Mouse (Mus musculus): ENCODE data around the gene Triml1.

Gene Triml1

GRCm38 (mm10) chr8:43141386-43141785 is at the start of gene Triml1:
Gene Triml1, minus strand, starts transcription at chr8:43141486.
- no peak for TF ChIP-seq GATA4 (IDR thresholded peaks at IDR 0.05; ENCODE audit: insufficient replicate concordance, low read length)

- no peak for TF ChIP-seq GATA4 (IDR thresholded peaks at IDR 0.05; ENCODE audit: insufficient replicate concordance, low read length)
Measured at GRCm38 (mm10) chr8:43182281-43182680, 41.0 kb upstream of the Triml1 start.

- no peak for TF ChIP-seq GATA4 (IDR thresholded peaks at IDR 0.05; ENCODE audit: insufficient replicate concordance, low read length)
Measured at GRCm38 (mm10) chr8:43180054-43180690, 38.9 kb upstream of the Triml1 start, which contains the start of gene Triml2. Gene Triml2, plus strand, starts transcription at chr8:43180541.

GRCm38 (mm10) chr8:43179189-43179588 is 37.9 kb upstream of the Triml1 start:
- TF ChIP-seq GATA4 (IDR thresholded peaks at IDR 0.05; ENCODE audit: insufficient replicate concordance, low read length), result no peak

GRCm38 (mm10) chr8:43178263-43178662 is 37.0 kb upstream of the Triml1 start:
- no peak for TF ChIP-seq GATA4 (IDR thresholded peaks at IDR 0.05; ENCODE audit: insufficient replicate concordance, low read length)

- TF ChIP-seq GATA4 (IDR thresholded peaks at IDR 0.05; ENCODE audit: insufficient replicate concordance, low read length), result no peak
Measured at GRCm38 (mm10) chr8:43176766-43177486, 35.6 kb upstream of the Triml1 start.

- TF ChIP-seq GATA4 (IDR thresholded peaks at IDR 0.05; ENCODE audit: insufficient replicate concordance, low read length), result no peak
Measured at GRCm38 (mm10) chr8:43169249-43169755, 28.0 kb upstream of the Triml1 start.

GRCm38 (mm10) chr8:43168083-43168482 is 26.8 kb upstream of the Triml1 start:
- TF ChIP-seq GATA4 (IDR thresholded peaks at IDR 0.05; ENCODE audit: insufficient replicate concordance, low read length), result no peak

GRCm38 (mm10) chr8:43164453-43164852 is 23.2 kb upstream of the Triml1 start:
- TF ChIP-seq GATA4 (IDR thresholded peaks at IDR 0.05; ENCODE audit: insufficient replicate concordance, low read length), result no peak

GRCm38 (mm10) chr8:43163255-43163654 is 22.0 kb upstream of the Triml1 start:
- TF ChIP-seq GATA4 (IDR thresholded peaks at IDR 0.05; ENCODE audit: insufficient replicate concordance, low read length), result no peak

- no peak for TF ChIP-seq GATA4 (IDR thresholded peaks at IDR 0.05; ENCODE audit: insufficient replicate concordance, low read length)
Measured at GRCm38 (mm10) chr8:43149307-43149706, 8.0 kb upstream of the Triml1 start.

GRCm38 (mm10) chr8:43111205-43111827 is 30.0 kb downstream of the Triml1 start:
- TF ChIP-seq GATA4 (IDR thresholded peaks at IDR 0.05; ENCODE audit: insufficient replicate concordance, low read length), result no peak

Data from liver, adult (tissue).